Mouse (Mus musculus): Measurements from ENCODE around the gene Ttc37. TPM values are rescaled to one million over a fixed set of nuclear protein-coding genes. Genes with fewer than 3 reads are reported as not detected.

The Ttc37 gene
- 13.1 and 13.8 TPM in 2 replicates for polyA plus RNA-seq (2016; fragmentation: Nextera tagmentation; extraction: Ambion mirVana)

DNA sequence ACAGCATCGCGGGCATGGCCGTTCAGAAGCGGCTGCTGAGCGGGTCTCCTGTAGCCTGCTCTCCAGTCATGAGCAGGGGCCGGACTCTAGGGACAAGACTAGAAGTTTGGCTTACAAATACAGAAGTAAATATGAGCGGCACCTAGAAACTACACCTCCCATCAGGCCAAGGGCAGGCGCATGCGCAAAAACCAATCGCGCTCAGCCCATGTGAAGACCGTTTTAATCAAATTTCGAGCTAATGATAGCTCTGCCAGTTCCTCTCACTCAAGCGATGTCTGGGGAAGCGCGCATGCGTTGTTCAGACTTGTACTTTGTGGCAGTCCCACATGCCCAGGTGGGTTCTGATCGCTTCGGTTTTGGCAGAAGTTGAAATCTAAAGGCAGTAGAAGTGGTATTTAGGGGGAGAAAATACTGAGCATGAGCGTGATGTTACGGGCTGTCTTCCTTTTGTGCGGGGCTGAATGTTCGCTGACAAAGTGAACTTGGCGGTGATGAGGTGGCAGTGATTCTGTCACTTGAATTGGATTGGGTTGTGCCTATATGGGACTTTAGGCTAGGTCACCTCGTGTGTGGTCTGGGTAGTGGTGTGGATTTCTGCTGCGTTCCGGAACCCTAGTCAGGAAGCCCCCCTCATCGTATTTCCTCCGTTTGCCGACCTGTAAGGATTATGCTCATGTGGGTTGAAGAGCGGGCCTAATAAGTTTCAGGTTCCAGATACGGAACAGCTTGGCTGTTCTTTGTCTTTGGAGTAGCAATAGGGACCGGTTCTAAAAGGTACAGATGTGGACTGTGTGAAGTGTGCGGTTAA lies at the start of gene Ttc37, which contains the start of gene Arsk:
TSS of gene Ttc37 (plus strand) at position 242 of the 811 bp plus-strand sequence.
TSS of gene Arsk (minus strand) at position 168 of the 811 bp plus-strand sequence.
- peak; percentile 96 for ATAC-seq (ENCODE audit: low FRiP score, low read depth)
- Histone ChIP-seq H3K9me3 (no peaks in the 10 kb centered on the region), H3K27ac (no peak within 1 kb of the TSS; the same call in 1 of the 2 replicates), H3K27me3 (replicated peaks) (no peaks in the 10 kb centered on the region), H3K9ac (peak within 1 kb of the TSS; percentile 62), H3K36me3 (no peaks in the 10 kb centered on the region), H3K4me1 (no peaks in the 10 kb centered on the region), H3K4me3 (peak within 1 kb of the TSS; percentile 61), H3K4me2 (replicated peaks) (peak within 1 kb of the TSS; percentile 66)
- under 1% methylated on average over 34 of the region's 34 CpGs for WGBS

DNA sequence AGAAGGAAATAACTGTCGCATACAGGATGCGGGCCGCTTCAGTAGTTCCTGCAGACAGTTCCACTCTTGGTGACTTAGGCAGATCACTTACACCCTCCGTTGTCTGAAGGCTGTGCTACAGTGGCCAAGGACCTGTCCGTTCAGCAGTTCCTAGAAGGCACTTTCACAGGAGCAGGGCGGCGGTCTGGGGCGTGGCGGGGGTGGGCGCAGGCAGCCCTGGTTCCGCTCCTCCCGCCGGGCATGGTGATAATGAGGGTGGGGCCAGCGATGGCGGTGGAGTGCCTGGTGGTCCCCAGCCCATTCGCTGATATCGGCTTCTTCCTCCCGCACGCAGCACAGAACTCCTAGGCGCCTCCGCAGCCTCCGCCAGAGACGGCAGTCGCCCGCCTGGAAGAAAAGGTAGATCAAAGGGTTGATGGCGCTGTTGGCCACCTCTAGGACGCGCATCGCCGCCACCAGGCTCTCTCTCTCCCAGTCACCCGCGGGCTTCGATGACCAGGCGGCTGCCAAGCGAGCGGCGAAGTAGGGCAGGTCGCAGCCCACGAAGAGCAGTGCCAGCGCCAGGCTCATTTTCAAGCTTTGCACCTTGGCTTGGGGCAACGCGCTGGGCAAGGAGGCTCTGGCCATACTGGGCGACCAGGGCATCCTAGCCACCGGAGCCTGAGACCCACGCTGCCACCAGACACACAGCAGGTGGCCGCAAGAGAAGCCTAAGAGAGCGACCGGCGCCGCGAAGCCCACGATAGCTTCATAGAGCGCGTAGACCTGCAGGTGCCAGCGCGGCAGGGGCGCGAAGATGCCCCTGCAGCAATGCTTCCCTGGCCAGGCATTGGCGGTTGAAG lies 42.9 kb upstream of the Ttc37 start:
- peaks cover 43% of the 10 kb centered on the region for H3K27me3 ChIP-seq (replicated peaks)
- peak overlapping the region; percentile 99 for H3K4me2 ChIP-seq (replicated peaks)
- H3K9ac ChIP-seq: peak overlapping the region; percentile 56
- H3K36me3 ChIP-seq: no peaks in the 10 kb centered on the region
- peak overlapping the region; percentile 50 for H3K4me3 ChIP-seq
- H3K4me1 ChIP-seq: peaks cover 17% of the 10 kb centered on the region
- ATAC-seq (ENCODE audit: low FRiP score, low read depth): peak; percentile 55
- no peak overlapping the region for H3K27ac ChIP-seq
- under 1% methylated on average over 59 of the region's 59 CpGs for WGBS
- H3K9me3 ChIP-seq: no peaks in the 10 kb centered on the region

DNA sequence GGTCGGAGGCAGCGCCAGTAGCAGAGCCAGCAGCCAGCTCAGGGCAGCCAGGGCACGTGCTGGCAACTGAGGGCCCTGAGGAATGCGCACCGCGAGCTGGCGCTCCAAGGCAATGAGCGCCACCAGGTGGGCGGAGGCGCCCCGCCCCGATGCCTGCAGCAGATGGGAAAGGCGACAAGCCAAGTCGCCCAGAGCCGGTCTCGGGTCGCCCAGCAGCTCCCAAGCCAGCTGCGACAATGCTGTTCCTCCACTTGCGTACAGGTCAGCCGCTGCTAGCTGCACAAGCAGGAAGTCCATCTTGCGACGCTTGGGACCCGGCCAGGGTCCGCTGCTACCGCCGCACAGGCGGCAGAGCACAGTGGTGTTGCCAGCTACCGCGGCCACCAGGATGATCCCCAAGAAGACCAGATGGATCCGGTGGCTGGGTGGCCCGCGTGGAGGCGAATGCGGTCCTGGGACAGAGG lies 42.2 kb upstream of the Ttc37 start:
- H3K9ac ChIP-seq: peak overlapping the region; percentile 56
- H3K4me2 ChIP-seq (replicated peaks): peak overlapping the region; percentile 99
- no peak overlapping the region for H3K27ac ChIP-seq
- no peaks in the 10 kb centered on the region for H3K9me3 ChIP-seq
- H3K4me1 ChIP-seq: peaks cover 17% of the 10 kb centered on the region
- ATAC-seq (ENCODE audit: low FRiP score, low read depth): peak; percentile 94
- H3K4me3 ChIP-seq: peak overlapping the region; percentile 50
- peaks cover 43% of the 10 kb centered on the region for H3K27me3 ChIP-seq (replicated peaks)
- WGBS: under 1% methylated on average over 34 of the region's 34 CpGs
- no peaks in the 10 kb centered on the region for H3K36me3 ChIP-seq

DNA sequence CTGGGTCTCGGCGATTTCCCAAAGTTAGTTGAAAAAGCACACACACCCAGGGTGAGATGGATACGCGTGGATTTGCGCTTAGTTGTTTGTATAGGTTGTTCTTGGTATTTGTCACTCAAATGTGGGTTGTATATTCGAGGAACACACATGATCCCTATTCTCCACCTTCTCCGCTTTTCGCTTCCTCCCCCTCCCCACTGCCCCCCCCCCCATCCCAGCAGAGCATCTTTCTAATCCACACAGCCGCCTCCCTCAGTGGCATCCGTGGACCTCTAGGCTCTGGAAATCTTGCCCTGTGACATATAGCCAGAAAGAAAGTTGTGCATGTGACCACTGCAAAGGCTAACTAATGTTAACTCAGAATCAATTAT lies 41.7 kb upstream of the Ttc37 start, which contains the start of gene Gpr150:
TSS of gene Gpr150 (minus strand) at position 101 of the 371 bp plus-strand sequence.
- peak within 1 kb of the TSS; percentile 99 for H3K4me2 ChIP-seq (replicated peaks)
- H3K9ac ChIP-seq: peak within 1 kb of the TSS; percentile 56
- peaks cover 17% of the 10 kb centered on the region for H3K4me1 ChIP-seq
- WGBS: 16% methylated on average over 10 of the region's 10 CpGs
- H3K27ac ChIP-seq: no peak within 1 kb of the TSS
- ATAC-seq (ENCODE audit: low FRiP score, low read depth): peak; percentile 1; the same call in 1 of the 2 replicates
- H3K27me3 ChIP-seq (replicated peaks): peaks cover 43% of the 10 kb centered on the region
- H3K36me3 ChIP-seq: no peaks in the 10 kb centered on the region
- H3K9me3 ChIP-seq: no peaks in the 10 kb centered on the region
- H3K4me3 ChIP-seq: peak within 1 kb of the TSS; percentile 50

DNA sequence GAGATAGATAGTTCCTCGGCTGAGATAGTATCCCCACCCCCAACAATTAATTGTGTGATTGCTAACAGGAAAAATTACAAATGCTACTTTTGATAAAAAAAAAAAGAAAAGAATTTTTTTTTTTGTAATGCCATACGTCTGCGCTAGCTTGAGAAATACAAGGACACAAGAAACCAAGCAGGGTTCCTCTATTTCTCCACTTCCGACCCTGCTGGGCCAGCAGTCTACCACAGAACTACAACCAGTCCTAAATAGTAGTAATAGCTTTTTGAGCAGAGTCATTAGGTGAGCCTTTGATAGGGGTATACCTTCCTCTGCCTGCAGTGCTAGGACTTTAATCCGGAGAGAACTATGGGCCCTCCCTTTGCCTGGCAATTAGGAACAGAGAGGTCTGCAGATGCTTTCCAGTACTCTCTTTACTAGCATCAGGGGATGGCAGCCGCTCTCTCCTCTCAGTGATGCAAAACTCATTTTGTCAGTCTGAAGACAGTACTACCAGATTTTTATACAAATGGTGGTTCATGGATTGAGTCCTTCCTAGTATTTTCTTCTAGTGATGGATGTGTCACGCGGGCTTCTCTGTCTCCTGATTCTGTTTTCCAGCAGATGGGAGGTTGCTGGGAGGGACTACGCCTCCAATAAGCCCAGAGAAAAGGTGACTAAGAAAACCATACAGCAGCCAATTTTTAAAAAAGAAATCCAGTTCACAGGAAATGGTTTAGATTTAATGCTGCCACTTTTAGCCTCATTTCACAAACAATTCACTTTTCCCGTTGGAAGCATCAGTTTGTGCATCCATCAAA lies 41.1 kb upstream of the Ttc37 start:
- Histone ChIP-seq H3K27ac (no peak overlapping the region), H3K4me2 (replicated peaks) (peak overlapping the region; percentile 99; the same call in 1 of the 2 replicates), H3K9ac (no peak overlapping the region), H3K36me3 (no peaks in the 10 kb centered on the region), H3K9me3 (no peaks in the 10 kb centered on the region), H3K4me1 (peaks cover 17% of the 10 kb centered on the region), H3K4me3 (no peak overlapping the region), H3K27me3 (replicated peaks) (peaks cover 43% of the 10 kb centered on the region)
- no peak for ATAC-seq (ENCODE audit: low FRiP score, low read depth)
- WGBS: 64% methylated on average over 10 of the region's 10 CpGs

DNA sequence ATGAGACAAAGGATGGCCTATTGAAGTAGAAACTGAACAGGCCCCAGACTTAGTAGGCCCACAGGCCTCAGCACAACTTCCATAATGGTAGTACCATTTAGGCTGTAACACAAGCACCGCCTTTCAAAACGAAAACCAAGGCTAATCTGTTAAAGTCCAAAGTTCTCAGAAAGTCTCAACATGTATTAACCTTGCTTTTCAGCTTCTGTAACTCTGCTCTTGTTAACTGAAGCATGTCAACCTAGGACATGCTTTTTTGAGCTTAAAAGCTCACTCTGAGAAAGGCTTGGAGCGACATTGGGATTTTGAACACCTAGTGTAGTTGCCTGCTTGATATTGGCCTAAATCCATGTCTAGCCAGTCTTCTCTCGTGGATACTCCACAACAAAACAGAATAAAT lies 38.9 kb upstream of the Ttc37 start:
- Histone ChIP-seq H3K4me3 (no peak overlapping the region), H3K36me3 (0 out of 2 replicates have a peak, but pooled peaks cover 3% of the 10 kb centered on the region), H3K27me3 (replicated peaks) (peaks cover 33% of the 10 kb centered on the region), H3K9ac (no peak overlapping the region), H3K4me1 (peaks cover 17% of the 10 kb centered on the region), H3K27ac (no peak overlapping the region), H3K9me3 (no peaks in the 10 kb centered on the region), H3K4me2 (replicated peaks) (no peak overlapping the region)
- no peak for ATAC-seq (ENCODE audit: low FRiP score, low read depth)
- WGBS: 93% methylated on average over 4 of the region's 4 CpGs

DNA sequence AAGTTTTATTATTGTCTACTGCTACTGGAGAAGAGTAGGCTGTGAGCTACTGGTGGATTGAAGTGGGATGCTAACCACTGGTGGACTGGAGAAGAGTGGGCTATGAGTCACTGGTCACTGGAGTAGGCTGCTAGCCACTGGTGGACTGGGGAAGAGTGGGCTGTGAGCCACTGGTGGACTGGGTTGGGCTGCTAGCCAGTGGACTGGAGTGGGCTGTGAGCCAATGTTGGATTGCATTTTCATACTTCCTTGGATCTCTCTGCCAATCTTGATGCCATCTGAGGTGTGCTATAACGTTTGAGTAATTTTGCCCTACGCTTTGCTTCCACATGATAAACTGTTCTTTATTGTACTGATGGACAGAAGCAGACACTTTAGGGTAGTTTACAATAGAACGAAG lies 36.4 kb upstream of the Ttc37 start:
- WGBS: 89% methylated on average over 3 of the region's 3 CpGs
- Histone ChIP-seq H3K4me2 (replicated peaks) (no peak overlapping the region), H3K27me3 (replicated peaks) (peaks cover 11% of the 10 kb centered on the region; the same call in 1 of the 2 replicates), H3K27ac (no peak overlapping the region), H3K9me3 (no peaks in the 10 kb centered on the region), H3K9ac (no peak overlapping the region), H3K4me3 (no peak overlapping the region), H3K36me3 (0 out of 2 replicates have a peak, but pooled peaks cover 9% of the 10 kb centered on the region), H3K4me1 (no peaks in the 10 kb centered on the region)
- ATAC-seq (ENCODE audit: low FRiP score, low read depth): no peak

DNA sequence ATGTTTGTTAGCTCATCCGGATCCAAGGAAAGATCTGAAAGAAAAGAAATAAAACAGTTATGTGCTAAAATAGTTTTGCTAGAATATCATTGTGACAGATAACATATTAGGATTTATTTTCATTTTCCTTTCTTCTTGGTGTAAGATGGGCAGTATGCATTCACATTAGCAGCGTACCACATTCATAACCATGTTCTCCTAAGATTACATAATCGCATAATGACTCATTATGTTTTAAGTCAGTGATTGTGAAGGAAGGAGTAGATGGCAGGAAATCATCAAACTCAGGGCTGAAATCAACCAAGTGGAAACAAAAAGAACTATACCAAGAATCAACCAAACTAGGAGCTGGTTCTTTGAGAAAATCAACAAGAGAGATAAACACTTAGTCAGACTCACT lies 36.0 kb upstream of the Ttc37 start:
- Histone ChIP-seq H3K4me1 (no peaks in the 10 kb centered on the region), H3K9ac (no peak overlapping the region), H3K4me3 (no peak overlapping the region), H3K27me3 (replicated peaks) (peaks cover 8% of the 10 kb centered on the region; the same call in 1 of the 2 replicates), H3K4me2 (replicated peaks) (no peak overlapping the region), H3K27ac (no peak overlapping the region), H3K36me3 (0 out of 2 replicates have a peak, but pooled peaks cover 9% of the 10 kb centered on the region), H3K9me3 (no peaks in the 10 kb centered on the region)
- no peak for ATAC-seq (ENCODE audit: low FRiP score, low read depth)
- WGBS: 92% methylated on average over 3 of the region's 3 CpGs

DNA sequence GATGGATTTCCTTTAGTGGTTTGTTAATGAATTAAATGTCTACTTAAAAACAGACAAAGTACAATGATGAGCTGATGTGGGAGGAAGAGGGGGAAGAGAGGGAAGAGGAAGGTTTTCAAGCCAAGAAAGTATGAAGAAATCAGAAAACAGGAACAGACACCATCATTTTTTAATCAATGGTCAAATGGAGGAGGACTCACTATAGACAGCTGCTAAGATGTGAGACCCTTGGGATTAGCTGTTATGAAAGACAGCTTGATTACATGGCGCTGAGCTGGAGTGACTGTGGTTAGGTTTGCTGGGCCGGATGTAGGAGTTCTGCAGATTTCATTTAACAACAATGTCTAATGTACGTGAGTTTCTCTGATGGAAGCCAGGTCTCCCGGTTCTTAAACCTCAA lies 35.0 kb upstream of the Ttc37 start:
- Histone ChIP-seq H3K4me3 (no peak overlapping the region), H3K27ac (no peak overlapping the region), H3K4me2 (replicated peaks) (no peak overlapping the region), H3K36me3 (0 out of 2 replicates have a peak, but pooled peaks cover 9% of the 10 kb centered on the region), H3K9ac (no peak overlapping the region), H3K4me1 (no peaks in the 10 kb centered on the region), H3K27me3 (replicated peaks) (no peaks in the 10 kb centered on the region), H3K9me3 (no peaks in the 10 kb centered on the region)
- WGBS: 87% methylated on average over 4 of the region's 4 CpGs
- ATAC-seq (ENCODE audit: low FRiP score, low read depth): no peak

DNA sequence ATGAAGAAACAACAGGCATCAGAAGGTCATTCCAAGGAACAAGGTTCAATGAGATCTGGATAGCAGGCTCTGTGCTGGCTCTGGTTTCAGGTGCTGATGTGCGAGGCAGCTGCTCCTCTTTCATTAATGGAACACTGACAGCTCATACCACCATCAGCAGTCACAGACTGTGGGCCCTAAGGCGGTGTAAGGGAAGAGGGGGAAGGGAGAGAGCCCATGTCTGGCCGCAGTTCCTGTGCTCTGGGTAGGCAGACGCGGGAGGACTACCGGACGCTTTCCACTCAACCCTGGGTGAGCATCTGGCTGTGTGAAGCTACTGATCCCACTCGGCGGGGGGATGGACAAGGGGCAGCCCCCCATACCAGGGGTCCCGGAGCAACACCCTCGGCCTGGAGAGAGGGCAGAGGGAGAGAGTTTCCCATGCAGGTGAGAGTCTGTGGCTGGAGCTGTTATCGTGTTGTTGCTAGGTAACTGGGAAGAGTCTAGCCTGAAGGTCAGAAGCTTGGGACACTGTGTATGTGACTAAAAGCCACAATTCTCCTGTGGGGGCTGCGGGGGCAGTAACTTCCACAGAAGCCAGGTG lies 34.1 kb upstream of the Ttc37 start:
- Histone ChIP-seq H3K27ac (no peak overlapping the region), H3K4me2 (replicated peaks) (no peak overlapping the region), H3K4me1 (no peaks in the 10 kb centered on the region), H3K9me3 (no peaks in the 10 kb centered on the region), H3K36me3 (0 out of 2 replicates have a peak, but pooled peaks cover 9% of the 10 kb centered on the region), H3K9ac (no peak overlapping the region), H3K27me3 (replicated peaks) (no peaks in the 10 kb centered on the region), H3K4me3 (no peak overlapping the region)
- 81% methylated on average over 13 of the region's 13 CpGs for WGBS
- ATAC-seq (ENCODE audit: low FRiP score, low read depth): peak; percentile 63; the same call in 1 of the 2 replicates

DNA sequence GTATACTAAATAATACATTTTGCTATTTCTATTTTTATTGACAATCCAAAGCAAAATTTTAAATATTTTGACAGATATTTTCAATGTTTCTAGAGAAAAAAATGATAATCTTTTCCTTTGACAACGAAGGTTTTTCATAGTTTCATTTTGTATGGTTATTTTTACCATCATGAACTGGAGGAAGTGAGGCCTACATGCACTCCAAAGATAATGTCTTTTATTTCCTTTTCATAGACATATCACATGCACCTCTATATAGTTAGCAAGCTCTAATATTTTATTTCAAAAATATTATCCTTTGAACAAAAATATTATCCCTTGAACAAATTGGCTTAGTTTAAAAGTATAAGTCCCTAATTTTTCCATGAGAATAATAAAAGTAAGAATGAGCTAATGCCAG lies 24.2 kb upstream of the Ttc37 start:
- Histone ChIP-seq H3K4me2 (replicated peaks) (no peak overlapping the region), H3K36me3 (no peaks in the 10 kb centered on the region), H3K9ac (no peak overlapping the region), H3K27me3 (replicated peaks) (no peaks in the 10 kb centered on the region), H3K9me3 (no peaks in the 10 kb centered on the region), H3K4me3 (no peak overlapping the region), H3K27ac (no peak overlapping the region), H3K4me1 (no peaks in the 10 kb centered on the region)
- 74% methylated on average over 1 of the region's 1 CpGs for WGBS
- ATAC-seq (ENCODE audit: low FRiP score, low read depth): no peak

All from neural tube, embryonic 12.5 days (tissue).